Mouse (Mus musculus): Measurements from ENCODE around the gene Wrap73. TPM values are rescaled to one million over a fixed set of nuclear protein-coding genes. Genes with fewer than 3 reads are reported as not detected.

Wrap73 gene
- polyA plus RNA-seq, 2 experiments = 15.8 to 25.9 TPM

DNA sequence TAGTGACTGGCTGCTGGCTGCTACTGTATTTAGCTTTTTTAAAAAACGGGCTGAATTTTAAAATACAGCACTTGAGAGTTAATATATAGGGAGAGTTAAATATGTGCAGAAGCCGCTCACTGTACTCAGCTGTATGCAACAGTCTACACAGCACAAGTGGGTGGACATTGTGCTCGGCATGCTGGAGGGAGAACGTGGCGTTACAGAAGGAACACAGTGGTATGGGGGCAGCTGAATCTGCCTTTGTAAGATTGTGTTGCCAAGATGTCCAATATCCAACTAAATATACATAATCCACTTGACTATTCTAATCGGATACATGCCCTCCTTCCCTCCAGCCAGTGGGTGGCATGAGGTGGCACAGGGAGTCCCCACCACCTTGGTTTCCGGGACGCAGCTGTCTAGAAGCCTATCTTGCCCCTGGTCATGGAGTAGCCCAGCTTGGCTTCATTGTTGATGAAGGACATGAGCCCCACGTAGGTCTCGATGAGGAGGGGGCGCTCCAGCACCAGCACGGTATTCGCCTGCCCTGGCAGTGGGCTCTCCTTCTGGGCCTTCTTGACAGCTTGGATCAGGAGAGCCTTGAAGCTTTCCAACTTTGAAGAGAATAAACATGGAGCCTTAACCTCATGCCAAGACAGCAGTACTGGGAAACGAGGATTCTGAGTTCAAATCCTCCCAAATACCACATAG is 15.9 kb downstream of the Wrap73 start:
- no peaks in the 10 kb centered on the region for H3K9me3 ChIP-seq (ENCODE audit: control insufficient read depth, low read length)
- 87% methylated on average over 14 of the region's 14 CpGs for WGBS (ENCODE audit: insufficient replicate concordance)
- no peak overlapping the region for H3K9ac ChIP-seq (replicated peaks)
- peaks cover 34% of the 10 kb centered on the region for H3K36me3 ChIP-seq (replicated peaks; ENCODE audit: control insufficient read depth, insufficient read depth, low read depth)
- TF ChIP-seq CTCF (IDR thresholded peaks at IDR 0.05; ENCODE audit: low read depth) (0 out of 2 replicates have a peak, but pooled peaks have one; percentile 5), EP300 (IDR thresholded peaks at IDR 0.05; ENCODE audit: low read depth) (no peak)
- no peaks in the 10 kb centered on the region for H3K27me3 ChIP-seq (ENCODE audit: control insufficient read depth, insufficient read depth, low read length)
- peaks cover 18 to 23% of the 10 kb centered on the region in 2 experiments for H3K4me1 ChIP-seq (replicated peaks; ENCODE audit: control insufficient read depth in 2 of 2, insufficient read depth in 2 of 2, low read length in 1 of 2)
- H3K4me2 ChIP-seq (ENCODE audit: low read depth) = no peak overlapping the region
- ATAC-seq (ENCODE audit: insufficient read depth) = no peak
- DNase-seq (ENCODE audit: low read depth in 3 of 3, low spot score in 3 of 3) = no peak
- H3K4me3 ChIP-seq (ENCODE audit: insufficient read depth in 1 of 2, low read depth in 2 of 2, low read length in 2 of 2) = no peak overlapping the region
- no peak overlapping the region for H3K27ac ChIP-seq

DNA sequence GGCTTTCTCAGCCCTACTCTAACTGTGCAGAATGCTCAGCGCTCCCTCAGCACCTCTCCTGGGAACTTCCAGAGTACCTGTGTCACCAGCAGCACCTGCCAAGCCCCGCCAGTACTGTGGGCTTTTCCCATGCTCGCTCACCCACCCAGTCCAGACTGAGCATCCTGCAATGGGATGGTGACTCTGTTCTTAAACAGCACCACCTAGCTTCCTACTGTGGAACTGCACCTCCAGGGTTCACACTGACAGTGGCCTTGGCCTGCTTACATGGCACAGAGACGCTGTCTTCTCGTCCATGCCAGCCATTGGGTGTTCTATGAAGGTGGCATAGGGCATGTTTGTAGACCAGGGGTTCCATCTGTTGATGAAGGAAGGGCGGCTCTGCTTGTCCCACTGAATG is 16.8 kb downstream of the Wrap73 start:
- Histone ChIP-seq H3K27ac (peak overlapping the region; percentile 93), H3K4me1 (replicated peaks; ENCODE audit: control insufficient read depth in 2 of 2, insufficient read depth in 2 of 2, low read length in 1 of 2) (peaks cover 18 to 25% of the 10 kb centered on the region in 2 experiments), H3K27me3 (ENCODE audit: control insufficient read depth, insufficient read depth, low read length) (no peaks in the 10 kb centered on the region), H3K4me2 (ENCODE audit: low read depth) (peak overlapping the region; percentile 94), H3K36me3 (replicated peaks; ENCODE audit: control insufficient read depth, insufficient read depth, low read depth) (peaks cover 34% of the 10 kb centered on the region), H3K4me3 (ENCODE audit: insufficient read depth in 1 of 2, low read depth in 2 of 2, low read length in 2 of 2) (peak overlapping the region; percentile 78 to 92), H3K9ac (replicated peaks) (peak overlapping the region; percentile 90), H3K9me3 (ENCODE audit: control insufficient read depth, low read length) (no peaks in the 10 kb centered on the region)
- ATAC-seq (ENCODE audit: insufficient read depth) (no peak), DNase-seq (ENCODE audit: low read depth in 3 of 3, low spot score in 3 of 3) (peak; percentile 74 to 83 (median 77))
- 10% methylated on average over 6 of the region's 6 CpGs for WGBS (ENCODE audit: insufficient replicate concordance)
- peak; percentile 100 for TF ChIP-seq CTCF (IDR thresholded peaks at IDR 0.05; ENCODE audit: low read depth)
- no peak for TF ChIP-seq EP300 (IDR thresholded peaks at IDR 0.05; ENCODE audit: low read depth)

DNA sequence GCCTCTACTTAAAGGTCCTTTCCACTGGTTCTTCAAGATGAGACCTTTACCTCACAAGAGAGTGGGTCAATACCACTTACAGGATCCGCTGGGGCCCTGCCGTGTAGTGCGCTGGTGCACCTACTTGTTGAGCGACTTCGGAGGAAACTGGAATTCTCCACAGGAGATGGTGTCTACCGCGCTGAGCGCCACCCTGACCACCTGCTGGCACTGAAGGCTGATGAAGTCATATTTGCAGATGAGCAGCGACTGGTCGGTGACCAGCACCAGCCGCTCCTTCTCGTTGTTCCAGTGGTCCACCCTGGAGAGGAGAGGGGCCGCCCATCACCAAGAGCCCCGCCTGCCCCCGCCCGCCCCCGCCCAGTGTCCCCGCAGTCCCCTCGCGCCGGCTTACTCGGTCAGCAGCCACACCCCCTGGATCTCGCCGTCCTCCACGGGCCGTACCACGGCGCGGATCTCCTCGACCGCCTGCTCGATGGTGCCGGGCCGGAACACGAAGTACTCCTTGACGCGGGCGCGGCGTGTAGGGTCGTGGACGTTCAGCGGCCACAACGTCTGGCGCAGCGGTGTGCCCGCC is 17.9 kb downstream of the Wrap73 start:
- Histone ChIP-seq H3K4me3 (ENCODE audit: insufficient read depth in 1 of 2, low read depth in 2 of 2, low read length in 2 of 2) (peak overlapping the region; percentile 78 to 92), H3K27ac (peak overlapping the region; percentile 93), H3K9ac (replicated peaks) (peak overlapping the region; percentile 90), H3K4me1 (replicated peaks; ENCODE audit: control insufficient read depth in 2 of 2, insufficient read depth in 2 of 2, low read length in 1 of 2) (peaks cover 18 to 25% of the 10 kb centered on the region in 2 experiments), H3K4me2 (ENCODE audit: low read depth) (peak overlapping the region; percentile 94), H3K27me3 (ENCODE audit: control insufficient read depth, insufficient read depth, low read length) (no peaks in the 10 kb centered on the region), H3K36me3 (replicated peaks; ENCODE audit: control insufficient read depth, insufficient read depth, low read depth) (peaks cover 34% of the 10 kb centered on the region), H3K9me3 (ENCODE audit: control insufficient read depth, low read length) (no peaks in the 10 kb centered on the region)
- TF ChIP-seq CTCF (IDR thresholded peaks at IDR 0.05; ENCODE audit: low read depth) (no peak), EP300 (IDR thresholded peaks at IDR 0.05; ENCODE audit: low read depth) (no peak)
- DNase-seq (ENCODE audit: low read depth in 3 of 3, low spot score in 3 of 3) = peak; percentile 18 to 42 (median 26)
- ATAC-seq (ENCODE audit: insufficient read depth) = peak; percentile 40
- WGBS (ENCODE audit: insufficient replicate concordance) = 2% methylated on average over 46 of the region's 47 CpGs

DNA sequence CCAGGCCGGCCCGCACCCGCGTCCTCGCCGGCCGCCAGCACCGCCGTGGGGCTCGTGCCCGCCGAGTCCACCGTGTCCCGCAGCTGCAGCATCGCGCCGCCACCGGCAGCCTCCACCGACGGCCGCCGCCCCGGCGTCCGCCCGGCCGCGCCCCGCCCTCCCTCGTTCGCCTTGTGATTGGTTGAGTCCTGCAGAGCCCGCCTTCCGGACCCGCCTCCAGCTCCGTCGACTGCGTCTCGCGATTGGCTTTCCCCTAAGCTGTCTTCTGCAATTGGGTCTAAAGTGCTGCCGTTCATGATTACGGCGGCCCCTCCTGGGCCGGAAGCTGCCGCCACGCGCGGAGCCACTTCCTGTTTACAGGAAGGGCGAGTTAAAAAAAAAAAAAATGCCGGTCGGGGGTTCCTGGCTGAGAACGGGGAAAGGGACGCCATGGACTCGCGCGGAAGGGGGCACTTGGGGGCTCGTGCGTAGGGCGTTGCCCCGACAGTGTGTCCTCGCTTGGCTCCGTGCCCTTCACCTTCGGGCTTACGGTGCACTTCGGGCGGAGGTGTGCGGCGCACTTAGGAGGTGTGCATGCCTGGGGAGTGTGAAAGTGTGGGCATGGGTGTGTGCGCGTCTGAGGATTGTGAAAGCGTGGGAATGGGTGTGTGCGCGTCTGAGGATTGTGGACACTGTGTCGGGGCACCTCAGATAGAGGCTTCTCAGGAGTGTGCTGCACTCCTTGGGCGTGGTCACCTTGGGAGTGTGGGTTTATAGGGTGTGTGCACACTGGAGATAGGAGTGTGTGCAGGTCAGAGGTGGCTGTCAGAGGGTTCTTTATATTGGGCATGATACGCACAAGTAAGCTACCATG is 18.6 kb downstream of the Wrap73 start, which contains the start of gene Tprgl:
Gene Tprgl (minus strand): TSS at position 129 of the 853 bp plus-strand sequence.
- Histone ChIP-seq H3K27me3 (ENCODE audit: control insufficient read depth, insufficient read depth, low read length) (no peaks in the 10 kb centered on the region), H3K9me3 (ENCODE audit: control insufficient read depth, low read length) (no peaks in the 10 kb centered on the region), H3K36me3 (replicated peaks; ENCODE audit: control insufficient read depth, insufficient read depth, low read depth) (peaks cover 32% of the 10 kb centered on the region), H3K27ac (peak within 1 kb of the TSS; percentile 98), H3K9ac (replicated peaks) (peak within 1 kb of the TSS; percentile 90), H3K4me2 (ENCODE audit: low read depth) (peak within 1 kb of the TSS; percentile 94), H3K4me3 (ENCODE audit: insufficient read depth in 1 of 2, low read depth in 2 of 2, low read length in 2 of 2) (peak within 1 kb of the TSS; percentile 78 to 92), H3K4me1 (replicated peaks; ENCODE audit: control insufficient read depth in 2 of 2, insufficient read depth in 2 of 2, low read length in 1 of 2) (peaks cover 18 to 25% of the 10 kb centered on the region in 2 experiments)
- DNase-seq (ENCODE audit: low read depth in 3 of 3, low spot score in 3 of 3) (peak; percentile 93 to 95 (median 95)), ATAC-seq (ENCODE audit: insufficient read depth) (peak; percentile 91)
- WGBS (ENCODE audit: insufficient replicate concordance) = under 1% methylated on average over 75 of the region's 75 CpGs
- no peak for TF ChIP-seq CTCF (IDR thresholded peaks at IDR 0.05; ENCODE audit: low read depth)
- peak; percentile 72 for TF ChIP-seq EP300 (IDR thresholded peaks at IDR 0.05; ENCODE audit: low read depth)

All from liver, embryonic 14.5 days (tissue).